ENCODE assay signal across 12 mouse cellular contexts in the genomic region with DNA sequence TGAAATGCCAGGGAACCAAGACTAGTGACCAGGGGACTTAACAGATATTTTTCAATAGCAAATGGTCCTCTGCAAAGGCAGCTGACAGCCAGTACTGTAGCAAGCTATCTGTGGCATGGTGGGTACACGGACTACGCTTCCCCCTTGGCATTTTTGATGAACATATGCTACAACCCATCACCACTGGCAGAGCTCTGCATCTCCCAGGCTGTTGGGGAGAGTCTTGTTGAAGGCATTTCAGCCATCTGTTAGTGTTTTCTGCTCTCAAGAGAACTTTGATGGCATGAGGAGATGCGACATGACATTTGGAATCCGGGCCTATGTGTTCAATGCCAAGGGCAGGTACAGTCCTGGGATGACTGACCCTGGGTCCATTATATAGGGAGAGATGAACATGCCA.
A peak's percentile ranks its signal among the peaks of the same experiment; 100 is the strongest.
DNase-seq lines count a peak whose midpoint lies in the region; TF ChIP-seq lines count a peak whose summit lies in the region.
"Had no signal": no experiment of that assay in that cellular context is flagged by ENCODE, and none has a peak within 500 bp of the region (broad histone marks: within the 10 kb centered on the region; RNA-seq: fewer than 3 reads in every experiment).

No protein-coding gene starts in this region.

- peak; percentile 8 to 20 for DNase-seq in cerebellum, postnatal 25 days
- no peak for DNase-seq in cerebellum, adult 9-10 months
- peak; percentile 21 for DNase-seq in left cerebral cortex, postnatal 4 days
- DNase-seq in left cerebral cortex, postnatal 10 days (ENCODE audit: extremely low spot score in 1 of 2, low spot score in 2 of 2): no peak
- DNase-seq in brain, embryonic 14.5 days (ENCODE audit: low read depth): peak; percentile 36
- peak; percentile 17 for DNase-seq in layer of hippocampus, adult 9-10 months (ENCODE audit: low spot score)
- DNase-seq in kidney, adult 9 months: no peak
- DNase-seq: adrenal gland, adult 2 months; adrenal gland, postnatal 25 days; gastrocnemius, postnatal 36 days; heart, adult 11 months; heart, postnatal 14 days had no signal

- intact Hi-C loops in left cerebral cortex, postnatal 4 days (cut with DNase I): no loop called here
- intact Hi-C loops in left cerebral cortex, postnatal 10 days (cut with DNase I): no loop called here

- no peak for TF ChIP-seq POLR2A in brain, embryonic 14.5 days (IDR thresholded peaks at IDR 0.05; ENCODE audit: borderline replicate concordance, extremely low read depth, insufficient read depth, insufficient read length, poor library complexity, severe bottlenecking)

- TF ChIP-seq CTCF in brain, embryonic 14.5 days (IDR thresholded peaks at IDR 0.05; ENCODE audit: borderline replicate concordance, extremely low read depth, insufficient read depth, insufficient read length): no peak

Comparison
In these comparisons a context has a peak if more than half of its experiments do, and no peak if none do; other contexts are left out.
1. DNase-seq: peak in cerebellum, postnatal 25 days (2 of 2), left cerebral cortex, postnatal 4 days (single experiment), brain, embryonic 14.5 days (single experiment) and layer of hippocampus, adult 9-10 months (single experiment); none in cerebellum, adult 9-10 months (single experiment), left cerebral cortex, postnatal 10 days (0 of 2) and kidney, adult 9 months (single experiment).